8 mouse cellular contexts compared by ENCODE assay signal in the genomic region with DNA sequence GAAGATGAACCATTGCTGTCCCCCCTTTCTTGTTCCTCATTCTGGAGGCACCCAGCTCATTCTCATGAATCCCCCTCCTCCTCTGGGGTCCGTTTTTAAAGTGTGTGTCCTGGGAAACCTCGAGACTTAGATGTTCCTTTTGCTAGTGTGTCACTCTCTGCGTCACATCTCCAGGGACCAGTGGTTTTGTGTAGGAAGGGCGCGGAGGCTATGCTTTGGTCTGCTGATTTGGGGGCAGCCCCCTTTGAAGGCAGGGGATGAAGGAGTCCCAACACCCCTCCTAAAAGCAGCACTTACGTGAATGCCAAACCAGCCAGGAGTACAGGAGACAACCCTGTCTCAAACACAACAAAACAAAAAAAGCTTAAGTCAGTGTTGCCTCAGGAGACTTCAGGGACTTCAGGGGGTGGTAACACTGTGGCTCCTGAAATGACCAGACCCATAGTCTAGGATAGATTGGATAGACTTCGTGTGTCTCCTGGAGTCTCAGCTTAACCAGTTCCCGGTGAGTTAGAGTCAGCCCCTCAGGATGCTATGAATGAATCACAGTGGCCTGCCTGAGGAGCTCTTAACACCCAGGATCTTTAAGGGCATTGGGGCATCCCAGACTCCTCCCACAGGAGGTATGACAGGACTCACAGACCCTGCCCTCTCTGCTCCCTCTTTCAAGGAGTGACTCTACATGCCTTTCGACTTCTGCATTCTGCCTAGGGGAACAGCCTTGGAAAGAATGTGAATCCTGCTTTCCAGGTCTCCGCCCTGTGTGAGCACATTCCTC. TPM values are rescaled to one million over a fixed set of nuclear protein-coding genes. Genes with fewer than 3 reads are reported as not detected.
DNase-seq lines count a peak whose midpoint lies in the region; ATAC-seq and TF ChIP-seq lines count a peak whose summit lies in the region.

No protein-coding gene starts in this region.

- peaks cover 31% of the 10 kb centered on the region for H3K36me3 ChIP-seq in forebrain, embryonic 14.5 days (ENCODE audit: control insufficient read depth, insufficient read depth, low read length)
- H3K36me3 ChIP-seq in hindbrain, embryonic 13.5 days = peaks cover 32% of the 10 kb centered on the region
- H3K36me3 ChIP-seq in liver, embryonic 12.5 days = peaks cover 42% of the 10 kb centered on the region
- H3K36me3 ChIP-seq in myocyte (ENCODE audit: control insufficient read depth, insufficient read depth) = peaks cover 31% of the 10 kb centered on the region

- no peak for TF ChIP-seq CTCF in bone marrow macrophage, adult 2 months (IDR thresholded peaks at IDR 0.05; ENCODE audit: low read depth, low read length)

- TF ChIP-seq POLR2A in bone marrow macrophage, adult 2 months (IDR thresholded peaks at IDR 0.05; ENCODE audit: borderline replicate concordance, low read depth, low read length) = no peak
- TF ChIP-seq POLR2A in myocyte (IDR thresholded peaks at IDR 0.05; ENCODE audit: insufficient read length, low read depth) = peak; percentile 83

- no peaks in the 10 kb centered on the region for H3K9me3 ChIP-seq in forebrain, embryonic 14.5 days (replicated peaks; ENCODE audit: control insufficient read depth, low read length)
- no peaks in the 10 kb centered on the region for H3K9me3 ChIP-seq in hindbrain, embryonic 13.5 days
- no peaks in the 10 kb centered on the region for H3K9me3 ChIP-seq in liver, embryonic 12.5 days (replicated peaks)

- H3K27me3 ChIP-seq in forebrain, embryonic 14.5 days (replicated peaks; ENCODE audit: control insufficient read depth, insufficient read depth, low read length) = no peaks in the 10 kb centered on the region
- H3K27me3 ChIP-seq in hindbrain, embryonic 13.5 days = no peaks in the 10 kb centered on the region
- H3K27me3 ChIP-seq in liver, embryonic 12.5 days (replicated peaks) = no peaks in the 10 kb centered on the region
- no peaks in the 10 kb centered on the region for H3K27me3 ChIP-seq in myocyte (ENCODE audit: control insufficient read depth, insufficient read depth, insufficient read length)

- WGBS in forebrain, embryonic 14.5 days = 7% methylated on average over 10 of the region's 10 CpGs
- WGBS in hindbrain, embryonic 13.5 days = 7% methylated on average over 10 of the region's 10 CpGs
- 7% methylated on average over 10 of the region's 10 CpGs for WGBS in liver, embryonic 12.5 days (ENCODE audit: insufficient replicate concordance)

- ATAC-seq in forebrain, embryonic 14.5 days = no peak
- ATAC-seq in hindbrain, embryonic 13.5 days (ENCODE audit: low FRiP score) = no peak
- peak; percentile 44 for ATAC-seq in liver, embryonic 12.5 days

- peak overlapping the region; percentile 83 for H3K9ac ChIP-seq in forebrain, embryonic 14.5 days (ENCODE audit: low read length)
- peak overlapping the region; percentile 91 for H3K9ac ChIP-seq in hindbrain, embryonic 13.5 days
- peak overlapping the region; percentile 92 for H3K9ac ChIP-seq in liver, embryonic 12.5 days

- peak overlapping the region; percentile 84 for H3ac ChIP-seq in myocyte (ENCODE audit: control insufficient read depth, insufficient read length)

- DNase-seq in ES-CJ7 (ENCODE audit: low read depth, low spot score) = peak; percentile 96
- no peak for DNase-seq in forebrain, embryonic 14.5 days (ENCODE audit: low spot score)
- peak; percentile 59 for DNase-seq in urinary bladder, postnatal 25 days (ENCODE audit: low spot score)
- DNase-seq in right cerebral cortex, adult 18-20 months = no peak

- peak overlapping the region; percentile 62 for H3K4me3 ChIP-seq in bone marrow macrophage, adult 2 months (ENCODE audit: insufficient read depth, low read length)
- H3K4me3 ChIP-seq in forebrain, embryonic 14.5 days (ENCODE audit: low read depth, low read length) = peak overlapping the region; percentile 87
- H3K4me3 ChIP-seq in hindbrain, embryonic 13.5 days = peak overlapping the region; percentile 79
- peak overlapping the region; percentile 89 for H3K4me3 ChIP-seq in liver, embryonic 12.5 days
- H3K4me3 ChIP-seq in myocyte = peak overlapping the region; percentile 97

- peak overlapping the region; percentile 86 for H3K4me2 ChIP-seq in forebrain, embryonic 14.5 days (ENCODE audit: low read length)
- H3K4me2 ChIP-seq in hindbrain, embryonic 13.5 days = peak overlapping the region; percentile 90
- peak overlapping the region; percentile 93 for H3K4me2 ChIP-seq in liver, embryonic 12.5 days
- peak overlapping the region; percentile 99 for H3K4me2 ChIP-seq in myocyte (ENCODE audit: low read depth)

- 0 out of 2 replicates have a peak overlapping the region, but pooled peaks have one; percentile 7 for H3K27ac ChIP-seq in bone marrow macrophage, adult 2 months (ENCODE audit: insufficient read depth, low read depth, low read length)
- H3K27ac ChIP-seq in forebrain, embryonic 14.5 days (ENCODE audit: low read depth, low read length) = no peak overlapping the region
- no peak overlapping the region for H3K27ac ChIP-seq in hindbrain, embryonic 13.5 days
- H3K27ac ChIP-seq in liver, embryonic 12.5 days = peak overlapping the region; percentile 98

- H3K79me2 ChIP-seq in myocyte (ENCODE audit: control insufficient read depth, insufficient read depth) = peaks cover 54% of the 10 kb centered on the region

- peaks cover 50% of the 10 kb centered on the region for H3K4me1 ChIP-seq in bone marrow macrophage, adult 2 months (ENCODE audit: control insufficient read depth, insufficient read depth, low read length)
- H3K4me1 ChIP-seq in forebrain, embryonic 14.5 days (ENCODE audit: control insufficient read depth, insufficient read depth, low read length) = peaks cover 23% of the 10 kb centered on the region
- peaks cover 48% of the 10 kb centered on the region for H3K4me1 ChIP-seq in hindbrain, embryonic 13.5 days (replicated peaks)
- peaks cover 82% of the 10 kb centered on the region for H3K4me1 ChIP-seq in liver, embryonic 12.5 days

TF ChIP-seq in myocyte, 11 proteins besides CTCF, POLR2A, EP300 and RAD21:
- TF ChIP-seq TCF12 (IDR thresholded peaks at IDR 0.05; ENCODE audit: insufficient read depth, poor library complexity, severe bottlenecking) (no peak), MYOD1 (IDR thresholded peaks at IDR 0.05; ENCODE audit: control insufficient read depth in 1 of 3, insufficient read length in 2 of 3, low read depth in 2 of 3) (no peak), MAX (IDR thresholded peaks at IDR 0.05; ENCODE audit: low read depth) (no peak), MYOG (IDR thresholded peaks at IDR 0.05; ENCODE audit: control insufficient read depth in 1 of 3, insufficient read depth in 1 of 3, insufficient read length in 2 of 3, low read depth in 2 of 3) (peak in 1 of 3 experiments; percentile 7), POLR2AphosphoS2 (IDR thresholded peaks at IDR 0.05; ENCODE audit: insufficient read length, low read depth) (peak; percentile 80)

RNA-seq across cellular contexts. Expression of a gene that starts 1.3 kb away (rescaled TPM):
- 91.9 and 96.3 TPM in 2 replicates for polyA plus RNA-seq in bone marrow macrophage, adult 2 months (2012; ENCODE audit: insufficient read depth, insufficient read length, missing spikeins)
- 71.3 and 79.8 TPM in 2 replicates for polyA plus RNA-seq in forebrain, embryonic 14.5 days (2014; fragmentation: Nextera tagmentation; extraction: Ambion mirVana)
- 86.8 and 96.4 TPM in 2 replicates for polyA plus RNA-seq in hindbrain, embryonic 13.5 days (2015; fragmentation: Nextera tagmentation; extraction: Ambion mirVana)
- 85.4 and 91.9 TPM in 2 replicates for polyA plus RNA-seq in liver, embryonic 12.5 days (2016; fragmentation: Nextera tagmentation; extraction: Ambion mirVana)
- polyA plus RNA-seq in myocyte (2012; fragmentation: generic; extraction: Trizol) = 433 TPM

RNA-seq across cellular contexts. Expression of a gene that starts 28.4 kb away (rescaled TPM):
- polyA plus RNA-seq in bone marrow macrophage, adult 2 months (2012; ENCODE audit: insufficient read depth, insufficient read length, missing spikeins) = 6.9 and 7.0 TPM in 2 replicates
- polyA plus RNA-seq in forebrain, embryonic 14.5 days (2014; fragmentation: Nextera tagmentation; extraction: Ambion mirVana) = 0.61 and 0.72 TPM in 2 replicates
- 0.42 and 0.48 TPM in 2 replicates for polyA plus RNA-seq in hindbrain, embryonic 13.5 days (2015; fragmentation: Nextera tagmentation; extraction: Ambion mirVana)
- polyA plus RNA-seq in liver, embryonic 12.5 days (2016; fragmentation: Nextera tagmentation; extraction: Ambion mirVana) = 0.20 TPM in 2 replicates
- polyA plus RNA-seq in myocyte (2012; fragmentation: generic; extraction: Trizol) = 10.0 TPM

RNA-seq across cellular contexts. Expression of a gene that starts 36.4 kb away (rescaled TPM):
- 23.9 and 27.1 TPM in 2 replicates for polyA plus RNA-seq in bone marrow macrophage, adult 2 months (2012; ENCODE audit: insufficient read depth, insufficient read length, missing spikeins)
- 7.9 and 9.6 TPM in 2 replicates for polyA plus RNA-seq in forebrain, embryonic 14.5 days (2014; fragmentation: Nextera tagmentation; extraction: Ambion mirVana)
- polyA plus RNA-seq in hindbrain, embryonic 13.5 days (2015; fragmentation: Nextera tagmentation; extraction: Ambion mirVana) = 11.6 and 11.7 TPM in 2 replicates
- polyA plus RNA-seq in liver, embryonic 12.5 days (2016; fragmentation: Nextera tagmentation; extraction: Ambion mirVana) = 7.1 and 8.2 TPM in 2 replicates
- 15.2 TPM for polyA plus RNA-seq in myocyte (2012; fragmentation: generic; extraction: Trizol)

RNA-seq across cellular contexts. Expression of a gene that starts 42.2 kb away (rescaled TPM):
- polyA plus RNA-seq in bone marrow macrophage, adult 2 months (2012; ENCODE audit: insufficient read depth, insufficient read length, missing spikeins) = 13.7 and 15.4 TPM in 2 replicates
- 74.3 and 98.9 TPM in 2 replicates for polyA plus RNA-seq in forebrain, embryonic 14.5 days (2014; fragmentation: Nextera tagmentation; extraction: Ambion mirVana)
- polyA plus RNA-seq in hindbrain, embryonic 13.5 days (2015; fragmentation: Nextera tagmentation; extraction: Ambion mirVana) = 93.8 and 98.3 TPM in 2 replicates
- polyA plus RNA-seq in liver, embryonic 12.5 days (2016; fragmentation: Nextera tagmentation; extraction: Ambion mirVana) = 6.4 TPM in 2 replicates
- 51.4 TPM for polyA plus RNA-seq in myocyte (2012; fragmentation: generic; extraction: Trizol)

RNA-seq across cellular contexts. Expression of a gene that starts 51.7 kb away (rescaled TPM):
- polyA plus RNA-seq in bone marrow macrophage, adult 2 months (2012; ENCODE audit: insufficient read depth, insufficient read length, missing spikeins) = not detected in 2 replicates
- polyA plus RNA-seq in forebrain, embryonic 14.5 days (2014; fragmentation: Nextera tagmentation; extraction: Ambion mirVana) = 0.30 TPM in 1 of 2 replicates, not detected in the other
- 0.27 TPM in 1 of 2 replicates, not detected in the other for polyA plus RNA-seq in hindbrain, embryonic 13.5 days (2015; fragmentation: Nextera tagmentation; extraction: Ambion mirVana)
- polyA plus RNA-seq in liver, embryonic 12.5 days (2016; fragmentation: Nextera tagmentation; extraction: Ambion mirVana) = not detected in 2 replicates
- polyA plus RNA-seq in myocyte (2012; fragmentation: generic; extraction: Trizol) = 0.40 TPM

Comparison
In these comparisons a context has a peak if more than half of its experiments do, and no peak if none do; other contexts are left out.
1. DNase-seq: peak in ES-CJ7 (single experiment) and urinary bladder, postnatal 25 days (single experiment); none in forebrain, embryonic 14.5 days (single experiment) and right cerebral cortex, adult 18-20 months (single experiment).
2. H3K27ac ChIP-seq: peak in bone marrow macrophage, adult 2 months (single experiment) and liver, embryonic 12.5 days (single experiment); none in forebrain, embryonic 14.5 days (single experiment) and hindbrain, embryonic 13.5 days (single experiment).
3. Peak in every context shown above with its lines, with median percentiles within 50 percentile points of each other: H3K4me3 ChIP-seq, H3K4me2 ChIP-seq and H3K9ac ChIP-seq.